Mouse (Mus musculus) left cerebral cortex, postnatal 10 days (tissue): ENCODE measurements at regions not wholly inside any gene's neighbourhood (a gene's known extent, or its start where the extent isn't known, plus 50 kb on each side); places are given as distances from the start of the nearest gene placed in this dataset.

ENCODE experiments used
- DNase-seq, 2 experiments: peaks; one replicate each; pipeline ENCODE4 v3.0.0; 2021 to 2022; ENCODE audit warnings: low spot score in 2 of 2, mixed read lengths in 1 of 2; ENCODE audit errors: extremely low spot score in 1 of 2
- intact Hi-C: fragments of 180-260 bp; cut with DNase I; formaldehyde crosslinking; loops from one replicate; pipeline ENCODE4 v1.15.1; 2025

GRCm38 (mm10) chr3:143970771-143971170 is 234.2 kb downstream of the Lmo4 start:
- no peak for DNase-seq

GRCm38 (mm10) chr3:143955508-143955907 is 249.5 kb downstream of the Lmo4 start:
- intact Hi-C loops = no loop called here

More at GRCm38 (mm10) chr3:143970771-143971170, 234.2 kb downstream of the Lmo4 start:
- intact Hi-C loops = no loop called here

GRCm38 (mm10) chr3:143954822-143955221 is 250.2 kb downstream of the Lmo4 start:
- no peak for DNase-seq
- intact Hi-C loops = no loop called here

More at GRCm38 (mm10) chr3:143955508-143955907, 249.5 kb downstream of the Lmo4 start:
- DNase-seq = no peak

GRCm38 (mm10) chr3:143952289-143952688 is 252.7 kb downstream of the Lmo4 start:
- DNase-seq = no peak
- intact Hi-C loops = no loop called here

- intact Hi-C loops = no loop called here
- DNase-seq = no peak
These were observed 255.4 kb downstream of the Lmo4 start for GRCm38 (mm10) chr3:143949656-143950055.

- DNase-seq = no peak
- intact Hi-C loops = no loop called here
These were observed 255.9 kb downstream of the Lmo4 start for GRCm38 (mm10) chr3:143949026-143949637.

GRCm38 (mm10) chr3:143947938-143948267 is 257.1 kb downstream of the Lmo4 start:
- intact Hi-C loops = no loop called here
- DNase-seq = no peak

- no peak for DNase-seq
- intact Hi-C loops = no loop called here
These were observed 257.7 kb downstream of the Lmo4 start for GRCm38 (mm10) chr3:143947079-143947937.

GRCm38 (mm10) chr3:143939068-143939709 is 265.8 kb downstream of the Lmo4 start:
- DNase-seq = no peak
- intact Hi-C loops = no loop called here

GRCm38 (mm10) chr3:143925322-143925721 is 279.7 kb downstream of the Lmo4 start:
- intact Hi-C loops = no loop called here
- DNase-seq = no peak

GRCm38 (mm10) chr3:143919744-143920143 is 285.3 kb downstream of the Lmo4 start:
- DNase-seq = no peak

GRCm38 (mm10) chr3:143914341-143915217 is 290.4 kb downstream of the Lmo4 start:
- intact Hi-C loops = no loop called here
- DNase-seq = no peak

More at GRCm38 (mm10) chr3:143919744-143920143, 285.3 kb downstream of the Lmo4 start:
- intact Hi-C loops = no loop called here

- intact Hi-C loops = no loop called here
- DNase-seq = no peak
These were observed 291.9 kb downstream of the Lmo4 start for GRCm38 (mm10) chr3:143913044-143913574.

GRCm38 (mm10) chr3:143912433-143912832 is 292.6 kb downstream of the Lmo4 start:
- no peak for DNase-seq
- intact Hi-C loops = no loop called here

- no peak for DNase-seq
- intact Hi-C loops = no loop called here
These were observed 295.7 kb downstream of the Lmo4 start for GRCm38 (mm10) chr3:143909341-143909740.

- intact Hi-C loops = no loop called here
- DNase-seq = no peak
These were observed 301.6 kb downstream of the Lmo4 start for GRCm38 (mm10) chr3:143903421-143903820.

GRCm38 (mm10) chr3:143880813-143881212 is 324.2 kb downstream of the Lmo4 start:
- DNase-seq = no peak
- intact Hi-C loops = no loop called here

GRCm38 (mm10) chr3:143873876-143874275 is 331.1 kb downstream of the Lmo4 start:
- intact Hi-C loops = no loop called here
- no peak for DNase-seq

GRCm38 (mm10) chr3:143866521-143866920 is 338.5 kb downstream of the Lmo4 start:
- intact Hi-C loops = no loop called here
- no peak for DNase-seq
